Mouse (Mus musculus): ENCODE measurements around the gene Clspn.

DNA sequence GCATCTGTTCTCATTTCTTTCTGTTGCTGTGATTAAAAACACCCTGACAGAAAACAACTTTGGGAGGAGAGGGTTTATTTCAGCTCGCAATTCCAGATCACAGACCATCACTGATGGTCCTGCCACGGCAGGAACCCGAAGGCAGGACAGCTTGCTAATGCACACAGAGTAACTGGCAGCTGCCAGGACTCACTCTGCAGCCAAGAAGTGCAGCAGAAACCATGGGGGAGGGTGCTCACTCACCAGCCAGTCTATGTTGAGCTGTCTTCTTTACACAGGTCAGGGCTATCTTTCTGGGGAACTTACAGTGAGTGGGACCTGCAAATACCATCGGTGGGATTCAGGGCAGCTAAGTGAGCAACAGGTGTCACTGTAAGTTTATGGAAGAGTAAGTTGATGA, 80.7 kb downstream of the Clspn start:
- TF ChIP-seq POLR2A (IDR thresholded peaks at IDR 0.05; ENCODE audit: borderline replicate concordance, extremely low read depth, low read depth, low read length) (no peak), CTCF (IDR thresholded peaks at IDR 0.05; ENCODE audit: insufficient read depth, low read length) (no peak)
